Mouse (Mus musculus): ENCODE data around the gene Dusp8. TPM values are rescaled to one million over a fixed set of nuclear protein-coding genes. Genes with fewer than 3 reads are reported as not detected.

The Dusp8 gene
- total RNA-seq, 2 experiments from 2014 or later = 33.2 to 46.2 TPM

GRCm38 (mm10) chr7:142057121-142057520 lies 38.5 kb downstream of the Dusp8 start:
- intact Hi-C loops (cut with DNase I) = no loop called here
- DNase-seq = no peak

DNA sequence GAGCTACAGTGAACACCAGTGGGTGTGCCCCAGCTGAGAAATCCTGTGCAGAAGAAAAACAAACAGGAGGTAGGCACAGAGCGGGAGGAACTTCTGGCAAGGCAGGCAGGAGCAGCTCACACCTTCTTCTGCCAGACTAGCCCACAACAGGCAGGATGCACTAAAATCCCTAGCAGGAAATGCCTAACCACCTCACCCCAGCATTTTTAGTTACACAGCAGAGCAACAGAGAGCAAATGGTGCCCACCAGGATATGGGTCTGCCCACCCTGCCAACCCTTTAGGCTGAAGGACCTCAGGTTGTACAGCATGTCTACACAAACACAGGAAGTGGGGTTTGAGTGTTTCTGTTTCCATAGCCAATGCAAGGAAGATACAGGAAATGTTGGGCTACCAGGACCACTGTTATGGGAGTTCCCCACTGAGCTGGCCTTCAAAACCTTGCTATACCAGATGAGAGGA lies 39.0 kb downstream of the Dusp8 start:
- DNase-seq = no peak
- intact Hi-C loops (cut with DNase I) = no loop called here

DNA sequence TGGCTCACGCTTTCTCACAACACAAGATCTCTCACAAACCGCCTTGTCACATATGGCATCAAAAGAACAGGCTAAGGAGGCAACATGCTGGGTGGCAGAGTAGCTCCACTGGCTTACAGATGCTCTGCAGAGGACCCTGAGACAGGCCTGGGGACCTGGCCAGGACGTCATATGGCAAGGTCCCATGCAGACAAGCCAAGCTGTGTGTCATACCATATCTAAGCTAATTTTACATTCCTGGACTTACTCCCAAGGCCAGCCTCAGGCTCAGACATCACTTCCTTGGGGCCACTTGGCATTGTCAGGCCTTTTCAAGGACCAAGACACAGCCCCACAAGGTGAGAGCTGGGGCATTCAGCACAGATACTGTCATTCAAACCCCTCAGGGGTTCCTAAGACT lies 40.2 kb downstream of the Dusp8 start:
- intact Hi-C loops (cut with DNase I) = no loop called here
- DNase-seq = no peak

DNA sequence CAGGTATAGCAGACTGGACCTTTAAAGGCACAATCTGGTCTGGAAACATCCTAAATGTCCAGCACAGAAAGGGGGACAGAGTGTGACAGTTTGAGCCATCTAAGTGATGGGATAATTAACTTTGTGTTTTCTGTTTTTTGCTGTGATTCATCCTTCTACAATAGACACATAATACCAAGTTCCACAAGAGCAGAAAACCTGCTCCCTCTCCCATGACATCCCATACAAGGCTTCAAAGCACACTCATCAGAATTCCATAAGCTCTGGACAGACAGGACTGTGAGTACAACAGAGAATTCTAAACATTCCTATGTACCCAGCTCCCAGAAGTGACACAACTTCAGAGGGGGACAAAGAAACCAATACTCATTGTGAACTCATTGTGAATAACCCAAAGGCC lies 45.1 kb downstream of the Dusp8 start:
- DNase-seq = no peak

DNA sequence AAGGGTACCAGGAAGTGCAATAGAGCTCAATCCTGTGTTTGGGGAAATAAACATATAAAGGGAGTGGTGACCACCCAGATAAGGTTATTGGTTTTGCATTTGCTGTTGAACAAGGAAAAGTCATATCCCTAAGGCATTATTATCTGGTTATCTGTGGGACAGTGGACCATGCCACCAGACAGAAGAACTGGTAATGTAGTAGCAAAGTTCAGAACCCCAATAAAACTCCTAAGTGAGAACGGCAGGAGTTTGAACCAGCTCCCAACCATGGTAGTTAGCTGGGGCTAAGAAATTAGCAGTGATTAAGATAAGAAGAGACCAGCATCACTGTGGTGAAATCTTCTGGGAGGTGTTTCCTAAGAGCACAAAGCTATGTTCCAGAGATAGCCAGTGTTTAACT lies 49.7 kb downstream of the Dusp8 start:
- no peak for DNase-seq
- intact Hi-C loops (cut with DNase I) = no loop called here

More for the DNA sequence above, 45.1 kb downstream of the Dusp8 start:
- intact Hi-C loops (cut with DNase I) = no loop called here

DNA sequence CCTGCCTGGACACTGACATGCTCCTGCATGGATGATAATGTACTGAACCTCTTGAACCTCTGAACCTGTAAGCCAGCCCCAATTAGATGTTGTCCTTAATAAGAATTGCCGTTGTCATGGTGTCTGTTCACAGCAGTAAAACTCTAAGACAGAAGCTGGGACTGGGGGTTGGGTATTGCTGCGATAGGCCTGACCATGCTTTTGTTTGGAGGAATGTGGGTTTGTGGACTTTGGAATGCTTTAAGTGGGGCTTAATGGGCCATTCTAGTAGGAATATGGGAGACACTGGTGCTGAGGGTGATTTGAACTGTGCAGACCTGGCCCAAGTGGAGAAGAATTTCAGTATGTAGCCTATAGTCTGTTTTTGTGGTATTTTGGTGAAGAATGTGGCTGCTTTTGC lies 50.3 kb downstream of the Dusp8 start:
- intact Hi-C loops (cut with DNase I) = no loop called here
- DNase-seq = no peak

GRCm38 (mm10) chr7:142040756-142041155 lies 54.9 kb downstream of the Dusp8 start:
- peak in 1 of 2 experiments; percentile 40 for DNase-seq
- intact Hi-C loops (cut with DNase I) = loop anchor here (2.0 kb wide), 1 partner anchor 20 kb away; the partner anchor contains the start of gene Mob2

DNA sequence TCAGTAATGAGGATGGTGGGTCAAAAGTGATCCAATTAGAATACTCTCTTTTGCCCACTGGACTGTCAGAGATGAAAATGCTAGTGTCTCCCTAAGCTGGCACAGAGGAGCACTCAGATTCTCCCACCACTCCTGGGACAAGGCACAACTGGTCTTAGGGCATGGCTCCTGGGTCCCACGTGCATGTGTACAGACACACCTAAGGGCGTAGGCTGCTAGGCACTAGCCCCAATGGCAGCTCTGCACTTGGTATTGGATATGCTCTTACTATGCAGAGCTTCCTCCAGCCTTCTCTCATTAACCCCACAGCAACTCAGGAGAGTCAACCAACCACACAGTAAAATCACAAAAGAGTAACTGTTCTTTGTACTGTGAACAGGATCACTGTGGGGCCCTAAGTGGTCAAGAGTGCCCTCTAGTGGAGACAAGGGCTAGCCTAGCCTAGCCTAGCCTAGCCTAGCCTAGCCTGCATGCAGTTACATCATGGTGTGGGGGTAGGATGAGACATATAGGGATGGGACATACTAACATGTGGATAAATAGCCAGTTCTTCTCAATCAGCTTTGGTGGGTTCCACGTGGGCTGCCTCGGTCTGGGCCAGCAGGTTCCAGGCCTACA lies 58.0 kb downstream of the Dusp8 start:
- intact Hi-C loops (cut with DNase I) = loop anchor here (1.0 to 5.0 kb wide), 2 partner anchors 20 to 135 kb away; no protein-coding TSS in a partner anchor
- peak; percentile 58 to 64 for DNase-seq

DNA sequence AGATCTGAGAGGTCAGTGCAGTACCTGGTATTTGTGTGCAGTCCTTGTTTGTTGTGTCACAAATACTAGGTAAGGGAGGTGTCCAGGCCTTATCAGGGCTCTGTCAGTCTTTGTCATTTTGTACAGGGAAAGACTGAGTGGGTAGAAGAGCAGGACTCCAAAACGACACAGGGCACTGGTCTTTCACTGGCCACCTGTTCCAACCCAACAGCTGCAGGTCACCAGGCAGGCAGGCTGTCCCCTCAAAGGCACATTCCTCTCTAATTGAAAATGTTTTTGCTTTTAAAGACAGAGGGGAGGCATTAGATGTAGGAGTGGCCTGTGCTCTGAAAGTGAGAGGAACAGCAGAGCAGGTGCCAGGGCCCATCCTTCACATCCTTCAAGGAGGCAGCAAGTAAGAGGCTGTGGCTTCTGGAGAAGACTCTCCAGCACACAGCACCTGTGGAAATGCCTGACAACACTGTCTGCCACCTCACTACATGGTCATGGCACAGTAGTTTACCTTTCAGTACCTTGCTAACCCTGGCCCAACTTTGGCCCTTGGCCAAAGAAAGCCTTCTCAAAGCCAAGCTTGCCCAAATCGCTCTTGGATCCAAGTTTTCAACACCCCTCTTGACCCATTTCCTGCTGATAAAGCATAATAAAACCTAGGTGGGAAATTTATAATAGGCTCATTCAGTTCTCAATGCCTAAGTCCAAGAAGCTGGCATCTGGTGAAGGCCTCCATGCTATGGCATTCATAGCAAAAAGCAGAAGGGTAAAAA lies 60.4 kb downstream of the Dusp8 start:
- intact Hi-C loops (cut with DNase I) = loop anchor here (5.0 kb wide), 1 partner anchor 133 kb away; no protein-coding TSS in a partner anchor
- DNase-seq = no peak

GRCm38 (mm10) chr7:142034198-142034597 lies 61.4 kb downstream of the Dusp8 start:
- peak; percentile 69 to 77 for DNase-seq
- intact Hi-C loops (cut with DNase I) = no loop called here

- DNase-seq = no peak
- intact Hi-C loops (cut with DNase I) = no loop called here
Measured at GRCm38 (mm10) chr7:142030073-142030472, 65.6 kb downstream of the Dusp8 start.

Other genes starting within 250 kb of the Dusp8 start
- gene Tollip, start 177.3 kb downstream of the Dusp8 start, total RNA-seq (2021) = 10 to 100 TPM; 54.6 to 58.0 TPM
- gene Brsk2, start 146.1 kb downstream of the Dusp8 start, total RNA-seq (2021) = under 1 TPM; 0.19 to 0.25 TPM
- gene Mob2, start 34.8 kb downstream of the Dusp8 start, total RNA-seq (2021) = 10 to 100 TPM; 43.6 to 43.8 TPM
- not detected for gene Gm45618, start 24.9 kb upstream of the Dusp8 start, total RNA-seq (2021)
- gene Gm39115, start 40.2 kb upstream of the Dusp8 start, total RNA-seq (2021) = not detected
- not detected for gene Gm45337, start 48.8 kb upstream of the Dusp8 start, total RNA-seq (2021)
- gene Gm29735, start 61.3 kb upstream of the Dusp8 start, total RNA-seq (2021) = not detected
- not detected for gene Gm4553, start 69.9 kb upstream of the Dusp8 start, total RNA-seq (2021)
- not detected for gene Krtap5-2, start 80.2 kb upstream of the Dusp8 start, total RNA-seq (2021)
- gene Gm10153, start 94.5 kb upstream of the Dusp8 start, total RNA-seq (2021) = not detected
- not detected for gene Krtap5-3, start 105.5 kb upstream of the Dusp8 start, total RNA-seq (2021)
- not detected for gene Gm7579, start 116.0 kb upstream of the Dusp8 start, total RNA-seq (2021)
- gene Krtap5-5, start 134.1 kb upstream of the Dusp8 start, total RNA-seq (2021) = not detected
- not detected for gene Gm40460, start 145.2 kb upstream of the Dusp8 start, total RNA-seq (2021)
- gene Gm2431, start 162.5 kb upstream of the Dusp8 start, total RNA-seq (2021) = not detected
- not detected for gene Gm4559, start 178.5 kb upstream of the Dusp8 start, total RNA-seq (2021)
- not detected for gene Krtap5-1, start 201.3 kb upstream of the Dusp8 start, total RNA-seq (2021)
- not detected for gene Krtap5-4, start 207.7 kb upstream of the Dusp8 start, total RNA-seq (2021)